Mouse (Mus musculus) forebrain, embryonic 14.5 days (tissue): Measurements from ENCODE around the gene Amph. TPM values are rescaled to one million over a fixed set of nuclear protein-coding genes. Genes with fewer than 3 reads are reported as not detected.

Experiments used
- ATAC-seq: fragments of 200-750 bp; cut with Nextera tagmentation; 2 replicates; pipeline ENCODE4 v1.8.0; 2017; ENCODE audit warnings: mild to moderate bottlenecking, moderate library complexity
- DNase-seq: peaks from one replicate; pipeline ENCODE4 v3.0.0-alpha.2; 2015; ENCODE audit warnings: low spot score
- H3K27ac ChIP-seq: fragments of 300-500 bp; sonication (generic); 2 replicates; pipeline ENCODE4 v1.5.1; 2014; ENCODE audit warnings: low read depth, mild to moderate bottlenecking, control low read depth, low read length, moderate library complexity
- H3K27me3 ChIP-seq: fragments of 300-500 bp; sonication (generic); replicated peaks from 2 replicates; pipeline ENCODE4 v1.6.1; 2014; ENCODE audit warnings: low read length, control low read depth, mixed read lengths; ENCODE audit not compliant: control insufficient read depth, insufficient read depth
- H3K36me3 ChIP-seq: fragments of 300-500 bp; sonication (generic); 2 replicates; pipeline ENCODE4 v1.6.1; 2014; ENCODE audit warnings: low read length, control low read depth; ENCODE audit not compliant: control insufficient read depth, insufficient read depth
- H3K4me1 ChIP-seq: fragments of 300-500 bp; sonication (generic); 2 replicates; pipeline ENCODE4 v1.6.1; 2014; ENCODE audit warnings: antibody characterized with exemption, low read length, control low read depth; ENCODE audit not compliant: control insufficient read depth, insufficient read depth
- H3K4me2 ChIP-seq: fragments of 300-500 bp; sonication (generic); 2 replicates; pipeline ENCODE4 v1.6.1; 2014; ENCODE audit warnings: mild to moderate bottlenecking, control low read depth, low read length
- H3K4me3 ChIP-seq: fragments of 300-500 bp; sonication (generic); 2 replicates; pipeline ENCODE4 v1.5.1; 2014; ENCODE audit warnings: low read depth, low read length, control low read depth
- H3K9ac ChIP-seq: fragments of 300-500 bp; sonication (generic); 2 replicates; pipeline ENCODE4 v1.6.1; 2014; ENCODE audit warnings: mild to moderate bottlenecking, low read length, control low read depth, moderate library complexity
- H3K9me3 ChIP-seq: fragments of 300-500 bp; sonication (generic); replicated peaks from 2 replicates; pipeline ENCODE4 v1.6.1; 2016; ENCODE audit warnings: low read length, control low read depth, mixed read lengths; ENCODE audit not compliant: control insufficient read depth
- WGBS: fragments of 180-500 bp; shearing (Covaris S2); extraction: QIAGEN DNeasy Blood & Tissue Kit; methylation state at CpG from one replicate; pipeline ENCODE4 v1.1.7; 2014; 5-methylcytosine and 5-hydroxymethylcytosine counted together
- polyA plus RNA-seq: library from polyadenylated mRNA; unstranded; fragments of >200 nt; fragmentation: Nextera tagmentation; extraction: Ambion mirVana; gene quantifications from 2 replicates; pipeline ENCODE4 v1.2.1, GENCODE M21; 2014

The Amph gene
- polyA plus RNA-seq, 1 experiment from 2014 or later = 35.1 TPM

DNA sequence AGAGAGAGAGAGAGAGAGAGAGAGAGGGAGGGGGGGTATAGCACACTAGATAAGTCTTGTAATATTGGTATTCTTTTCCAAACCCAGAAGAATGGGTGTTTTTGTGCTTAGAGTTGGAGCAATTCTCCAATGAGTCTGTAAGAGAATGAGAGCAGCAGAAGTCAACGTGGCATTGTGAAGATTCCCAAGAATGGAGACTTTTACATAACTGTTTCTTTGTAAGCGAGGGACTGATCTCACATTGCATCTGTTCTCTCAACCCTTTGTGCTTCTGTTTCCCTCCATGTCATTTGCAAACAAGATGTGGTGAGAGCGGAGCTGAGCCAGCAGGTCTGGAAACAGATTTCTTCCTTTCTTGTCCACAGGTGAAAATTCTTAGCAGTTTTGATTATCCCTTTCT, 60.4 kb downstream of the Amph start:
- DNase-seq (no peak), ATAC-seq (no peak)
- WGBS = 79% methylated on average over 3 of the region's 3 CpGs

DNA sequence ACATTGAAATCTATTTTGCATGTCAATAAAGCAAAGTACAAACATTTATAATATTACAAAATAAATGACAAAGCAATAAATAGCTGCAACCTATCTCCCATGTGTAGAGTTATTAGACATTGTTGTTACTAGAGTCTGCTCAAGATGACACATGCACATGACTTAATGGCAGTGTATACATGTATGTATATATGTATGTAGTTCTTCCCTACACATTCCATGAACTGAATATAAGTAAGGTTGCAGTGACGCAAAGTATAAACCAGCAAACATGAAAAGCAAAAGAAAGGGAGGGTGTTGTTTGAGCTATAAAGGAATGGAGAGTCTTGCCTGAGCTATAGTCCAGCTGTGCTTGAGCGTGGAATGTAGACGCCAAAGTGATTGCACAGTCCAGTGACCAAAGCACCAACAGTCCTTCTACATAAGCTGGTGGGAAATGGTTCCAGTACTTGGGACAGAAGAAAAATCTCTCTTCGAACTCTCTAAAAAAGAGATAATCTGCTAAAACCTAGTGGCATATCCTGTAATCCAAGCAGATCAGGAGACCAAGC, 66.9 kb downstream of the Amph start:
- DNase-seq (no peak), ATAC-seq (no peak)
- Histone ChIP-seq H3K9me3 (no peaks in the 10 kb centered on the region), H3K4me3 (no peak overlapping the region), H3K4me1 (no peaks in the 10 kb centered on the region), H3K4me2 (no peak overlapping the region), H3K27me3 (no peaks in the 10 kb centered on the region), H3K9ac (no peak overlapping the region), H3K36me3 (no peaks in the 10 kb centered on the region), H3K27ac (no peak overlapping the region)
- 96% methylated on average over 4 of the region's 4 CpGs for WGBS

More for the DNA sequence above, 60.4 kb downstream of the Amph start:
- H3K9ac ChIP-seq = no peak overlapping the region
- H3K9me3 ChIP-seq = no peaks in the 10 kb centered on the region
- H3K36me3 ChIP-seq = no peaks in the 10 kb centered on the region
- no peak overlapping the region for H3K4me2 ChIP-seq
- no peak overlapping the region for H3K4me3 ChIP-seq
- no peaks in the 10 kb centered on the region for H3K4me1 ChIP-seq
- no peaks in the 10 kb centered on the region for H3K27me3 ChIP-seq
- no peak overlapping the region for H3K27ac ChIP-seq

DNA sequence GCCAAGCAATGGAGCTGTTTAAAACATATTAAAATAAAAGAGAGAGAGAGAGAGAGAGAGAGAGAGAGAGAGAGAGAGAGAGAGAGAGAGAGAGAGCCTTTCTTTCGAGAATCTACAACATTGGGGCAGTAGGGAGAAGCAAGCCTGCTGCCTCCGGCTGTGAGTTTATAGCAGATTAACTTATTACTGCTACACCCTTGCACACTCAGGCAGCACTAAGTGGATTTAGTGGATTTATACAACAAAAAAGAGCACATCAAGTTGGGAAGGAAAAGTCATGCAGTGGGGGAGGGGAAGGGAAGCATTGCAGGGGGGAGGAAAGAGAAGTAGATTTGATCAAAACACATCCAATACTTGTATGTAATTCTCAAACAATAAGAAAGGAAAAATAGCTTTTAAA, 73.5 kb downstream of the Amph start:
- 9% methylated on average over 2 of the region's 2 CpGs for WGBS
- DNase-seq (no peak), ATAC-seq (no peak)
- Histone ChIP-seq H3K4me1 (no peaks in the 10 kb centered on the region), H3K27me3 (no peaks in the 10 kb centered on the region), H3K4me3 (no peak overlapping the region), H3K27ac (no peak overlapping the region), H3K9me3 (no peaks in the 10 kb centered on the region), H3K4me2 (no peak overlapping the region), H3K36me3 (no peaks in the 10 kb centered on the region), H3K9ac (no peak overlapping the region)

DNA sequence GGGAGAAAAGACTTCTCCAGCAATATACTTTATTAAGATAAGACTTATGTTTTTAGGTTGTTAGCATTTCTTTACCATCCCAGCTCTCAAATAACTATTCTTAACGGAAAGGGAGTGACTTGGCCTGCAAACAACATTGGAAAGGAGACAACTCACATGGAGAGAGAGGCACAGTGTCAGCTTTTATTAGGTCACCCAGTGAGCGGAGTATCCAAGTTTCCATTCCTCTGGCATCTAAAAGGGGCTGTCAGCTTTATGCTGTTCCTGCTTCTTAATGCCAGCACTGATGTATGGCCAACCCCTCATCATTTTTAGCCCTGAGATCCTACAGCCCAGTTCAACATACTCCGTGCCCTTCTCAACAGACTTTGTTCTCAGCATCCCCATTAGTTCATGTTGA, 74.3 kb downstream of the Amph start:
- no peaks in the 10 kb centered on the region for H3K36me3 ChIP-seq
- H3K27me3 ChIP-seq = no peaks in the 10 kb centered on the region
- no peak overlapping the region for H3K4me3 ChIP-seq
- H3K4me2 ChIP-seq = no peak overlapping the region
- H3K27ac ChIP-seq = no peak overlapping the region
- H3K4me1 ChIP-seq = no peaks in the 10 kb centered on the region
- H3K9ac ChIP-seq = no peak overlapping the region
- WGBS = 67% methylated on average over 3 of the region's 3 CpGs
- no peak for DNase-seq
- no peak for ATAC-seq
- no peaks in the 10 kb centered on the region for H3K9me3 ChIP-seq

DNA sequence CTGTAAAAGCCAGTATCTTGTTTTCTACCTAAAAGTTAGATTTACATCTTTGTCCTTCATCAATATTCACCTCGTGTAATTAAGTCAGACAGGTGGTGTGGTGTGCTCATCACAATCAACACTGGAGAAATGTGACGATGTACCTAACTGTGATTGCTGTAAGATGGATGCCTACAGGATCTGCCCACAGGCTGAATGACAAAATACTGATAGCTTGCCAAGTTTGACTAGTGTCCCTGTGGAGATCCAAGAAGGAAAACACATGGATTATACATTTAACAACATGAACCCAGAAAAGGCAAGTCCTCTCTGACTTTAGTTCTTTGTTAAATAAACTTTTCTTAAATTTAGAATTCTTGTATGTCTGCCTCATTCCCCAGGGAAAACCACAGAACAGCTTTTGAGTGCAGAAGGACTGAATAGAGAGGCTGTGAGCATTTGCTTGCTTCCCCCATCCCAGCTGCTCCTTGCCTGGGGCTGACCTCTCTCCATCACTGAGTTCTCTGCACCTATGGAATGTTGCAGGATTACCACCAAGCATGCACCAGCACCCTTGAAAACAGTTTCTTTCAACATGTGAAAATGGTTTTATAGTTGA, 77.2 kb downstream of the Amph start:
- no peak overlapping the region for H3K4me2 ChIP-seq
- ATAC-seq (no peak), DNase-seq (no peak)
- no peaks in the 10 kb centered on the region for H3K4me1 ChIP-seq
- no peaks in the 10 kb centered on the region for H3K36me3 ChIP-seq
- no peak overlapping the region for H3K27ac ChIP-seq
- no peak overlapping the region for H3K4me3 ChIP-seq
- H3K9ac ChIP-seq = no peak overlapping the region
- WGBS = 82% methylated on average over 2 of the region's 2 CpGs
- no peaks in the 10 kb centered on the region for H3K27me3 ChIP-seq
- H3K9me3 ChIP-seq = no peaks in the 10 kb centered on the region

DNA sequence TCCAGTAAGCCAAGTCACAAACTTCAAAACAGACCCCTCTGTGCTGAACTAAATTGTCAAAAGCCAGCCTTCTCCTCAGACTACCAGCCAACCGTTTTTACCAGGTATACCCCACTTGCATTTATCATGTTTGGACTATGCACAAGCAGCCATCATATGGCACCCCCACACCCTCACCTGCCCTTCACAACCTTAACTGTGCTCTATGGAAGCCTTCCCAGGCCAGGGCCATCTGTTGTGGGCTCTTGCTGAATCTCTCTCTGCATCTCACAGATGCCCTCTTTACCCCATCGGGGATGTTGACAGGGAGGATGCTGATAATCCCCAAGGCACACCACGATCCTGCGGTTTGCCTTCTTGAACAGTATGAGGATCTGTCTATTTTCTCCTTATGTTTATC, 77.9 kb downstream of the Amph start:
- Histone ChIP-seq H3K27ac (no peak overlapping the region), H3K4me3 (no peak overlapping the region), H3K36me3 (no peaks in the 10 kb centered on the region), H3K9ac (no peak overlapping the region), H3K4me1 (no peaks in the 10 kb centered on the region), H3K27me3 (no peaks in the 10 kb centered on the region), H3K4me2 (no peak overlapping the region), H3K9me3 (no peaks in the 10 kb centered on the region)
- no peak for DNase-seq
- no peak for ATAC-seq
- WGBS = 98% methylated on average over 4 of the region's 4 CpGs

DNA sequence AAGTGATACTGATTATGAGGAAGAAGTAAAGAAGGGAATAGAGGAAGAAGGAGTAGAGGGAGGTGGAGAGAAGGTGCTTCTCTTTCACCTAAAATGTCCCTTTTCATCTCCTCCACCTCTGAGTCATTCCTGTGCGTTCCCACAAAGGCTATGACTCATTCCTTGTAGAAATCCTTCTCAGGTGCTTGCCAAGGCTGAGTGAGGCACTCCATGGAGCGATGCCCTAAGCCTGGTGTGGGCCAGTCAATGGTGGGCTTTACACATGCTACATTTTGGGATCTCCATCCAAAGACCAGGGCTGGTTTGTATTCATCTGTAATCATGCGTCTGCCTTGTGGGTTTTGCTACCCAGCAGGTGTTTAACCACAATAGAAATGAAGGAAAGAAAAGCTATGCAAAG, 78.9 kb downstream of the Amph start:
- no peak for DNase-seq
- no peaks in the 10 kb centered on the region for H3K9me3 ChIP-seq
- no peaks in the 10 kb centered on the region for H3K4me1 ChIP-seq
- no peaks in the 10 kb centered on the region for H3K36me3 ChIP-seq
- 81% methylated on average over 3 of the region's 3 CpGs for WGBS
- no peak overlapping the region for H3K27ac ChIP-seq
- no peak for ATAC-seq
- no peaks in the 10 kb centered on the region for H3K27me3 ChIP-seq
- H3K9ac ChIP-seq = no peak overlapping the region
- no peak overlapping the region for H3K4me2 ChIP-seq
- H3K4me3 ChIP-seq = no peak overlapping the region

DNA sequence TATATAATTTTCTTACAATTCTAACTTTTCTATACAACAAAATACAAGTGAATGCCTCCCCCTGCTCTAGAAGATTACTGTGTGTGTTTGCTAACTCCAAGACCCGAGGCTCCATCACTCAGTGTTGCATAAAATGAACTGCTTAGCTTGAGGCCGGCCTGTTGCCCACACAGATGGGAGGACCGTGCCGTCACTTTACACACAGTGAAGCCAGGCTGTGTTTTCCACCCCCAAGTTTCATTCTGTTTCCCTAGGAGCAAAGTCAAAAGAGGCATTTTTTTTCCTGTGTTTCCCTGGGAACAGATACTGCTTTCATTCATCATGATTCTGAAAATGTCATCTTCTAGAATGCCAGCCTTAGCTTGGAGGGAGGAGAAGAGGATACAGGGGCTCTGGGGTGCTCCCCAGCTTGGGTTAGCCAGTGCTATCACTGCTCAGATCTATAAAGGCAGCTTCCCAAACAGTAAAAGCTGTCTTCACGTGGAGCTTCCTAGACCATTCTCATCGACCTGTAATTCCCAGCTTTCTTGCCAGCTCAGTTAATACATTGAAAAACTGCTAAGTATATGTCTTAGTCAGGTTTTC, 79.9 kb downstream of the Amph start:
- Histone ChIP-seq H3K27me3 (no peaks in the 10 kb centered on the region), H3K9ac (no peak overlapping the region), H3K27ac (no peak overlapping the region), H3K4me3 (no peak overlapping the region), H3K4me2 (no peak overlapping the region), H3K36me3 (no peaks in the 10 kb centered on the region), H3K9me3 (no peaks in the 10 kb centered on the region), H3K4me1 (no peaks in the 10 kb centered on the region)
- no peak for ATAC-seq
- no peak for DNase-seq
- 77% methylated on average over 6 of the region's 6 CpGs for WGBS

DNA sequence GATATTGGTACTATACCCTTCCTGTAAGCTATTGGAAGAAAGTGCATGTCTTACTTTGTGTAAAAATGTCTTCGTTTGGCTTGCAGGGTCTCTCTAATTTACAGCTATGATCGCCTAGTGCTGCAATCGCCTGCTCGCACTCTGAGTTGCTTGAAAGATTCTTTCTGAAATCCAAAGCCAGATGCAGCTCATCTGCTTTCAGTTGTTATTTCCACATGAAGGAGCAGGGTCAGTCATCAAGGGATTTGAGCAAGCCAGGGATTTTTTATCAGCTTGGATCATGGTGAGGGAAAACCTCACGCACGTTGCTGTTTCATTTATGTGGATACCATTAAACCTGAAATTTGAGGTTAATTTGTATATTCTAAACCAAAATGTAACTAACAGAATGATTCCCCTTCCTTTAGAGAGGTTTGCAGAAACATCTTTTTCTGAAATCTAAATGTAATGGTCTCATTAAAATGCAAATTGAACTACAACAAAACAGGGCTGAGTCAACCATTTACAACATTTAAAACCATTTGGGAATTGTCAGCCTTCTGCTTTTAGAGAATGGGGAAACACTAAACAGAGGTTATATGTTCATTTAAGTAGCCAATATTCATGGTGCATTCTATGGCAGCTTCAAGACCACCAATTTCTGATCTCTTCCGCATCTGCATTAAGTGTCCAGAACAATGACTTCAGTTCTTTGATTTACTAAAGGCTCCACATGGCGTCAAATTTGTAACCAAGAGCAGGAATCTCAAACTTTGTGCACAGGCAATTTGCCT, 84.1 kb downstream of the Amph start:
- no peak overlapping the region for H3K4me3 ChIP-seq
- no peaks in the 10 kb centered on the region for H3K9me3 ChIP-seq
- H3K4me2 ChIP-seq = no peak overlapping the region
- DNase-seq (no peak), ATAC-seq (no peak)
- no peak overlapping the region for H3K9ac ChIP-seq
- H3K4me1 ChIP-seq = no peaks in the 10 kb centered on the region
- H3K36me3 ChIP-seq = no peaks in the 10 kb centered on the region
- 81% methylated on average over 8 of the region's 8 CpGs for WGBS
- no peak overlapping the region for H3K27ac ChIP-seq
- no peaks in the 10 kb centered on the region for H3K27me3 ChIP-seq
